Mouse (Mus musculus): ENCODE results near the gene P4htm.
"Not testable (repeated sequence)": the region's sequence is repeated elsewhere in the genome, so short reads cannot be mapped to it uniquely, and the experiment has no call there.

P4htm gene

DNA sequence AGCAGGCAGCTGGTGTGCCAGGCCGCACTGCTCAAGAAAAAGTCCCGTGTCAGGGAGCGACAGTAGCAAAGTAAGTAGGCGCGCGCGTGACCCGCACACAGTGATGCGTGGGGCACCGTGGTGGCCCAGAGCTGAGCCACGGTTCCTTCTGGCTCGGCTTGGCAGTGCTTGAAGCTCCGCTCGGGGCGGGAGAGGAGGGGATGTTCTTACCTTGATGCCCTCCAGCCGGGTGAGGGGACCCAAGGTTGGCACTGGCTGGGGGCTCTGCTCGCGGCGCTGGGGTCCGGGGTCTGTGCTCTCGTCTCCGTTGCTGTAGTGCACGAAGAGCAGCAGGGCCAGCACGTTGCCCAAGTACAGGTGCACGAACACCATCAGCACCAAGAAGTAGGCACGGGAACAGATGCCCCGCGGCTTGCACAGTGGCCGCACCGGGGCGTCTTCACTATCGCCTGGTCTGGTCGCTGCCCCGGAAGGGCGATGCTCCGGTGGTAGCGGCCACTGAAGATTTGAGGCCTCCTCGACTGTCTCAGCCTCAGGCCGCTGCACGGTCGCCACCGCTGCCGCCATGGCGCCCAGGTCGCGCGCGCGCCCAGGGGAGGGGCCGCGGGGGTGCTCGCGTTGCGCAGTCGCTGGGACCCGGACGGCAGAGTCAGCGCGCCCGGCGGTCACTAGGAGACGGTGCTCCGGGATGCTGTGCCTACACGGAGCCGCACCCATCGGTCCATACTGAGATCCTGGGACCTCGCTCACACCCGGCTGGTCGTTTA, at the start of gene P4htm:
Gene P4htm (minus strand): TSS at position 670 of the 767 bp plus-strand sequence.
- DNase-seq (ENCODE audit: low spot score), result peak; percentile 39

- DNase-seq (ENCODE audit: low spot score), result no peak
These were observed 42.4 kb upstream of the P4htm start for GRCm38 (mm10) chr9:108639825-108640224.

DNA sequence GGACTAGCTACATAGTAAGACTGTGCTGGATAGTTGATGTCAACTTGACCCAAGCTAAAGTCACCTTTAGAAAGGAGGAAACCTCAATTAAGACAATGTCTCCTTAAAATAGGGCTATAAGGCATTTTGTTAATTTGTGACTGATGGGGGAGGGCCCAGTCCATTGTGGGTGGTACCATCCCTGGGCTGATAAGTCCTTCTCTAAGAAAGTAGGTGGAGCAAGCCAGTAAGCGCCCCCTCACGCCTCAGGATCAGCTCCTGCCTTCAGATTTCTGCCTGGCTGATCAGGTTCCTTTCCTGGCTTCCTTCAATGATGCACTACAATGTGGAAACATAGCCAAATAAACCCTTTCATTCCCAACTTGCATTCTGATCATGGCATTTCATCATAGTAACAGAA, 37.9 kb upstream of the P4htm start:
- no peak for DNase-seq (ENCODE audit: low spot score)

DNA sequence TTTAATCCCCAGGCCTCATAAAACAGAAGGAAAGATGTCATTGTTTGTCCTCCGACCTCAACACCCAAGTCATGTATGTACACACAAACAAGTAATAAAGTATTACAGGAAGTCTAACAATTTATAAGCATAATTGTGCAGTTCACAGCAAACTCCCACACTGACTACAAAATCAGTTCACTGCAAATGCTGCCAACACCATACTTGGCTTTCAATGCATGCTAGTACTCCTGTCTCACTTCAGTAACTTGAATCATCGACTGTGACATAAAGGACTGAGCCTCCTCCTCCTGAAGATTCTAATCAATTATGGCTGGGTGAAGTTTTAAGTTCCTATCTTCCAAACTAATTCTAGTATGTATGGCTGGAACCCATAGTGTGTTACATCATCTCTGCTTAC, 36.4 kb upstream of the P4htm start:
- no peak for DNase-seq (ENCODE audit: low spot score)

- DNase-seq (ENCODE audit: low spot score), result no peak
These were observed 34.9 kb upstream of the P4htm start for GRCm38 (mm10) chr9:108632375-108632774.

- DNase-seq (ENCODE audit: low spot score), result no peak
These were observed 34.3 kb upstream of the P4htm start for GRCm38 (mm10) chr9:108631631-108632256.

- DNase-seq (ENCODE audit: low spot score), result no peak
These were observed 33.2 kb upstream of the P4htm start for GRCm38 (mm10) chr9:108630683-108631082.

DNA sequence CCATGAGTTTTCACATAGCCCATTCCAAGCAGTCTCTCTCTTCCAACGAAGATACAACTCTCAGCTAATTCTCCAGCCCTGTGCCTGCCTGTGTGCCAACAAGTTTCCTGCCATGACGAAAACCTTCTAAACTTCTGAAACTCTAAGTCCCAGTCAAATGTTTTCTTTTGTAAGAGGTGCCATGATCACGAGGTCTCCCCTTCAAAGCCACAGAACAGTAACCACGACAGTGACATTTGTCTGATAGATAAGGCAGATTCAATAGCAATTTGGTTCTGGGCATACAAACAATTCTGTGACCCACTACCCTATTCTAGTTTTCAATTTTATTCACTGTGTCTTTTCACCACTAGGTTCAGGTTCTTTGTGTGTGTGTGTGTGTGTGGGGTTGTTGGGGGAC, 30.7 kb upstream of the P4htm start:
- no peak for DNase-seq (ENCODE audit: low spot score)

- no peak for DNase-seq (ENCODE audit: low spot score)
These were observed 29.0 kb upstream of the P4htm start for GRCm38 (mm10) chr9:108626498-108626897.

DNA sequence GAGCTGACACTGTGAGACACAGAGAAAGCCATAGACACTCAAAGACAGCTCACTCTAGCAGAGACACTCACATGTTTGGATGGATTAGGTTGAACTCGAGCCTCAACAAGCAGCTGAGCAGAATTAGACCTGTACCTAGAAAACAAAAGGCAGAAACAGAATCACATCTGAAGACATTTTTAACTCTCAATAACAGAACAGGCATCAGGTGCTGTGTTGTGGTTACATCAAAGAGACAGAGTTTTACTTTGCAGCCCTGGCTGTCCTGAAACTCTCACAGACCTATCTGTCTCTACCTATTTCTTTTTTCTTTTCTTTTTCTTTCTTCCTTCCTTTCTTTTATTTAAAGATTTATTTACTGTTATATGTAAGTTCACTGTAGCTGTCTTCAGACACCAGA, 19.8 kb upstream of the P4htm start:
- no peak for DNase-seq (ENCODE audit: low spot score)

DNA sequence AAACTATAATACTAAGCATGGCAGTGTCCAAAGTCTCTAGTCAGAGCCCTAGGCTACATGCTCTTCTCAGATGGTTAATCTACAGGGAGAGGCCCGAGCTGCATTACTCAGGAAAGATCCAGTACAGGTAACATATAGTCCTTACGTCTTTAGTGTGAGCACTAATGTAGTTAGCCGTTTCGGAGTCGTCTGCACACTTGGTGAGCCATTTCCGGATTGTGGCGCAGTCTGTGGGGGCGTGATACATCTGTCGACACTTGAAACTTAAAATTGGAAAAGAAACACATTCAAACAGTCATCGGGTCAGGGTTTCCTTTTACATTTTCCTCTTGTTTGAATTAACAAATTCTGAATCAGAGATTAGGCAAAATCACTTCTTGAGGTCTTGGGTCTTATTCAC, 14.0 kb upstream of the P4htm start:
- no peak for DNase-seq (ENCODE audit: low spot score)

GRCm38 (mm10) chr9:108608889-108609288, 11.4 kb upstream of the P4htm start:
- DNase-seq (ENCODE audit: low spot score), result no peak

DNA sequence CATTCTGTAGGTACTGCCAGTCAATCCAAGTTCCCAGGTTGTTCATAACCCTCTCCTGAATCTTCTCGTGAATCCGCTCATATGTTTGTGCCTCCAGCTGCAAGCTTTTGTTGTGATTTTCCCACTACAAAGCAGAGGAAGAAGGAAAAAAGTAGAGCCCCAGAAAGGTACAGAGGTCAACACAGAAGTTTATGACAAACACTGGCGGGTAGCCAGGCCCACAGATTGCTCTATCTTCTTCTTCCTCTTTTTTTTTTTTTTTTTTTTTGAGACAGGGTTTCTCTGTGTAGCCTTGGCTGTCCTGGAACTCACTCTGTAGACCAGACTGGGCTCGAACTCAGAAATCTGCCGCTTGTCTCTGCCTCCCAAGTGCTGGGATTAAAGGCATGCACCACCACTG, 10.5 kb upstream of the P4htm start:
- not testable (repeated sequence) for DNase-seq (ENCODE audit: low spot score)

DNA sequence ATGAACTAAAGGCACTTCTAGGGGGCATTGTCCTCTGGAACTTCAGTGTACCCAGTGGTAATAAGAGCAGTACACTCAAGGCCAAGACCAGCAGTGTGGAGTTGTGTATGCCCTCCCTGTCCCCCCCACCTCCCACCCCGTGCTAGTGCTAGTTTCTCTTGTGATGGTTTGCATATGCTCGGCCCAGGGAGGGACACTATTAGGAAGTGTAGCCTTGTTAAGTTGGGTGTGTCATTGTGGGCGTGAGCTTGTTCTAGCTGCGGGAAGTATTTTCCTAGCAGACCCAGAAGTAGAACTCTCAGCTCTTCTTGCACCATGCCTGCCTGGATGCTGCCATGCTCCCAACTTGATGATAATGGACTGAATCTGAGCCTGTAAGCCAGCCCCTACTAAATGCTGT, 4.5 kb upstream of the P4htm start:
- DNase-seq (ENCODE audit: low spot score), result no peak

DNA sequence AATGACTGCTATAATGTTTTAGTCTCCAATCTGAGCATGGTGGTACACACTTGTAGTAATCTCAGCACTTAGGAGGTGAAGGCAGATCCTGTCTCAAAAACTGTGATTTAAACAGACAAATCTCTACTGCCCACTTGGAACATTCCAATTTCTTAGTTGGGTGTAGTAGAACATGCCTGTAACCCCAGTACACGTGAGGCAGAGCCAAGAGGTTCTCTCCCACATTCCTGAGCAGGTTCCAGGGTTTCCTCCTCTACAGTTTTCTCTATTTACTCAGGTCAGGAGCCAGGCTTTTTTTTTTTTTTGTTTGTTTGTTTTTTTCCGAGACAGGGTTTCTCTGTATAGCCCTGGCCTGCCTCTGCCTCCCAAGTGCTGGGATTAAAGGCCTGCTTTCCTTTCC, 2.5 kb upstream of the P4htm start:
- no peak for DNase-seq (ENCODE audit: low spot score)

DNA sequence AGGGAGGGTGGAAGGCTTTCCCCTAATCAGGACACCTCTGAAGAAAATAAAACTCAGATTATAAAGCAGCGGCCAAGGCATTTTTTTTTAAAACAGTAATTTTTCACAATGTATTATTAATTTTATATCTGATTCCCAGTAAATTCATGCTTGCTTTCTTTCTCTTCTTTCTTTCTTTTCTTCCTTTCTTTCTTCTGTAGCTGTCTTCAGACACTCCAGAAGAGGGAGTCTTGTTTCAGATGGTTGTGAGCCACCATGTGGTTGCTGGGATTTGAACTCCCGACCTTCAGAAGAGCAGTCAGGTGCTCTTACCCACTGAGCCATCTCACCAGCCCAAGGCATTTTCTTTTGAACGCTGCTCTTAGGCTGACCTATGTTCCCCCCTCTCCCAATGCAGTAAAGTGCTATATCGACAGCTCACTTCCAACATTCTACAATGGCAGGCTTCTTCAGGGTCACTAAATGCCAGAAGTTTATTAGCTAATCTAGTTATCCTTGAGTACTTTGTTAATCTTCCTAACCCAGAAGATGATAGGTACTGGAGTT, 1.6 kb upstream of the P4htm start:
- no peak for DNase-seq (ENCODE audit: low spot score)

DNA sequence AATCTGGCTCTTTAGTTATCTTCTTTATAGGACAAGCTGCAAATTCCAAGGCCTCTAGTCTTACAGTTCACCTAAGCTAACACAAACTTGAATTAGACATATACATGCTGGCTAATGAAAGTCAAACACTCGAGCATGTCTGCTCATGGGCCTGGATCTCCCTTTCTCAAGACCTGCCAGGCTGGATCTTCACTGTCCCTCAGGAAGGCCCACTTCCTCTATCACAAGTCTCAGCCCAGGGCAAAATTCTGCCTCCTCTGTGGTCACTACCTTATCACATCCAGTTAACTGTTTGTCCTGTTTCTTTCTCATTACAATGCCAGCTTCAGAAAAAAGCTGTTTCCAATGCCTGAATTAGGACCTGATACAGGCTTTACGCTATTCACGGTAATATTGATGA, 3.1 kb downstream of the P4htm start:
- no peak for DNase-seq (ENCODE audit: low spot score)

DNA sequence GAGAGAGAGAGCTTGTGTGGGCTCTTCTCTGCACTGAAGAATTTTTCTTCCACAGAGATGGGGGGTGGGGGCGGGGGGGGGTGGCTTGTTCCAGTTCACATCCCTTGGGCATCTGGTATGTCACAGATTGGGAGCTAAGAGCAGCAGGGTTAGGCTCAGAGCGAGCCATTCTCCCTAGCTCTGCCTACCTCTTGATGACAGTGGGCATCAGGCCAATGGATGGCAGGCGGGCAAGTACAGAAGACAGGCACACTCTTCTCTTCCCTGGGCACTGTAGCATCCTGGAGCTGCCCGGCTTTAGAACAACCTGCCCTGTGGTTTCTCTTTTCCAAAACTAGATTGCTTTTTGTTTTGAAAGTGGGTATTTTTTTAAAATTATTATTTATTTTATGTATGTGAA, 6.0 kb downstream of the P4htm start:
- no peak for DNase-seq (ENCODE audit: low spot score)

DNA sequence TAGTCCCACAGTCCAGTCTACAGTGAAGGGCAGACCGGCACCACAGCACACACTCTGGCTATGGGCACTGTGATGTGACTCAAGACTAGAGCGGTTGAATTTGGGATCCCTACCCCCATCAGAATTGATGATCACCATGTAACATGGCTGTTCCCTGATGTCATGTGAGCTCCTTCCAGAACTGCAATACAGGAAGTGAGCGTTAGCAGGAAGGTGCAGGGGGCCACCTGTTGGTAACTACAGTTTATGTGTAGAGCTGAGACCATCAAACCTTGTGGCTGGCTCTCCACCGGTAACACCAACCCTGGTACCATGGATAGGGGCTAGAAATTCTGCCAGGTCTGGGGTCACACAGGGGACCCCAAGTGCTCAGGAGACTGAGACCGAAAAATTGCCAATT, 8.2 kb downstream of the P4htm start:
- no peak for DNase-seq (ENCODE audit: low spot score)

- DNase-seq (ENCODE audit: low spot score), result peak; percentile 67
These were observed 9.8 kb downstream of the P4htm start for GRCm38 (mm10) chr9:108587571-108588180.

DNA sequence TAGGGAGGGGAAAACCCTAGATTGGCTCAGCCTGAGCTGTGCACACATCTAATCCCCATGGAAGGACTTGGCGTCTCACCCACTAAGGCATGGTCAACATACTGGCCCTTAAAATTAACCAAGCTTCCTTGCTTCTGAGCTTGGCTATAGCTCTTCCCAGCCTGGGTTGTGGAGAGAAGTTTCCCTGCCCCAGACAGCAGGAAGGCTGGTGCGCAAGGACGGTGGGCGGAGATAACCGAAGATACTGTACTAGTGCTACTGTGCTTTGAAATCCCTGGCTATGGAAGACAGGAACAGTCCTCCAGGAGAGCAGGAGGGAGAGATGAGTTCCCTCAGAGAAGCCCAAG, 18.1 kb downstream of the P4htm start:
- DNase-seq (ENCODE audit: low spot score), result no peak

GRCm38 (mm10) chr9:108578545-108579343, 18.7 kb downstream of the P4htm start, which contains the start of gene Wdr6:
Wdr6 (minus strand) TSS chr9:108578739.
- DNase-seq (ENCODE audit: low spot score), result peak; percentile 89

Measured in ovary, postnatal 14 days (tissue).